Mouse (Mus musculus): Measurements from ENCODE around the gene Unc5cl. TPM values are rescaled to one million over a fixed set of nuclear protein-coding genes. Genes with fewer than 3 reads are reported as not detected.

The Unc5cl gene
- total and polyA plus RNA-seq, 2 experiments, result 0.43 TPM; not detected in 1

DNA sequence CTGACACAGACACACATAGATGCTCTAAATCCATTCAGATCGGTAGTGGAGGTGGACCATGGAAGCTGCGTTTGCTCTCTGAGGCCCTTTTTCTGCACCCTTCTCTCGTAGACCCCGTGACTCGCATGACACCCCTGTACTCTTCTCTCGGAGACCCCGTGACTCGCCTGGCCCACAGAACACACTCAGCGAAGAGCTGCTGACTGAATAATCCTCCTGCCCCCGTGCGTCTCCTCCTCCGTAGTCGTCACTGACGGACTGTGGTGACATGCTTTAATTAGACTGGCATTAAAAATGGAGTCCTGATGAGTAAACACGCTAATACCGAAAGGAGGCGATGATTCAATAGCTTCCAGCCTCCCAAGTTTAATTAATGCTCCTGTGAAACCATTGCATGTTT, 84.6 kb downstream of the Unc5cl start:
- H3K79me2 ChIP-seq (ENCODE audit: control insufficient read depth, insufficient read depth, low read length), result no peaks in the 10 kb centered on the region
- H3K4me3 ChIP-seq (ENCODE audit: insufficient read depth, low read depth, low read length), result no peak overlapping the region
- H3K36me3 ChIP-seq (ENCODE audit: control insufficient read depth, insufficient read depth, low read length), result no peaks in the 10 kb centered on the region
- no peak for DNase-seq (ENCODE audit: extremely low read depth, low read depth, low spot score)
- no peak overlapping the region for H3K9ac ChIP-seq (ENCODE audit: low read depth, low read length)
- H3K4me1 ChIP-seq (ENCODE audit: control insufficient read depth, insufficient read depth, low read length), result no peaks in the 10 kb centered on the region
- H3K27me3 ChIP-seq (ENCODE audit: control insufficient read depth, insufficient read depth, low read length), result no peaks in the 10 kb centered on the region
- WGBS, result 90% methylated on average over 17 of the region's 17 CpGs
- no peak for TF ChIP-seq CTCF (IDR thresholded peaks at IDR 0.05; ENCODE audit: low read depth, low read length)
- H3K27ac ChIP-seq (replicated peaks; ENCODE audit: insufficient read depth, low read depth, low read length), result no peak overlapping the region

DNA sequence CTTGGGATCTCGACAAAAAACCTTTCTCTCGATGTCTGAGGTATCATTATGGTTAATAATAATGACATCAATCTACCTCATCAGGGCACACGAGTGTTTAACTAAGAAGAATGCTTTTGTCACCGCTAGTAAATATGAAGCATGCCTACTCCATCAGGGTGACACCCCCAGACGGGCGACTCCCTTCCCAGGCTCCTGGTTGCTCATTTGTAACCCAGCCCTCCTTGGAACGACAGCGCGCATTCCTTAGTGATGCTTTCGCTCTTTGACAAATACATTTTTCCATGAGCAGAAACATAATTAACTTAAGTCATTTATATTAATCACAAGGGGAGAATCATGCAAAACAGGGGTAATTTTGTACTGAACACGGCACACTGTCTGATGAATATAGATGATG, 88.0 kb downstream of the Unc5cl start:
- 78% methylated on average over 11 of the region's 11 CpGs for WGBS
- DNase-seq (ENCODE audit: extremely low read depth, low read depth, low spot score), result no peak
- Histone ChIP-seq H3K4me3 (ENCODE audit: insufficient read depth, low read depth, low read length) (no peak overlapping the region), H3K27ac (replicated peaks; ENCODE audit: insufficient read depth, low read depth, low read length) (no peak overlapping the region), H3K27me3 (ENCODE audit: control insufficient read depth, insufficient read depth, low read length) (no peaks in the 10 kb centered on the region), H3K36me3 (ENCODE audit: control insufficient read depth, insufficient read depth, low read length) (no peaks in the 10 kb centered on the region), H3K79me2 (ENCODE audit: control insufficient read depth, insufficient read depth, low read length) (no peaks in the 10 kb centered on the region), H3K4me1 (ENCODE audit: control insufficient read depth, insufficient read depth, low read length) (no peaks in the 10 kb centered on the region), H3K9ac (ENCODE audit: low read depth, low read length) (no peak overlapping the region)
- no peak for TF ChIP-seq POLR2A (IDR thresholded peaks at IDR 0.05; ENCODE audit: extremely low read depth, insufficient read depth, low read length)

DNA sequence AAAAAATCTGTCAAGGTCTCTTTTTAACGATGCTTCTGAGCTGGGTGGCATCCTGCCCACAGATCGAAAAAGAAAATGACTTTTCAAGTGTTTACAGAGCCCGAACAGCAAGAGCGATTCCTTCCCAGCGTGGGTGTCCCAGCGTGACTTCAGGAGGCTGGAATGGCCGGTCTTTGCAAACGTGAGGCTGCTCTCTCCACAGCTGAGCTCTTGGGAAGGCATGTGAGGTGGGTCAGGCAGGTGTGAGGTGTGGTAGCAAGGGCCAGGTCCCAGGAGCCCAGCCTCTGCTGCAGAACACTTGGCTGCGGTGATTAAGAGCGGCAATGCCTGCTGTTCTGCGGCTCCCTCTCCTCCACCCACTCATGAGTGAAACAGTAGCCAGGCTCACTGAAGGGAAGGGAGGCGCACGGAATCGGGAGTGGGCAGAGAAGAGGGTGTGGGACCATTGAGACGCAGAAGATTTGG, 88.6 kb downstream of the Unc5cl start:
- DNase-seq (ENCODE audit: extremely low read depth, low read depth, low spot score), result no peak
- no peak for TF ChIP-seq CTCF (IDR thresholded peaks at IDR 0.05; ENCODE audit: low read depth, low read length)
- TF ChIP-seq POLR2A (IDR thresholded peaks at IDR 0.05; ENCODE audit: extremely low read depth, insufficient read depth, low read length), result no peak
- WGBS, result 59% methylated on average over 15 of the region's 15 CpGs
- H3K27me3 ChIP-seq (ENCODE audit: control insufficient read depth, insufficient read depth, low read length), result no peaks in the 10 kb centered on the region
- no peak overlapping the region for H3K9ac ChIP-seq (ENCODE audit: low read depth, low read length)
- no peaks in the 10 kb centered on the region for H3K36me3 ChIP-seq (ENCODE audit: control insufficient read depth, insufficient read depth, low read length)
- H3K79me2 ChIP-seq (ENCODE audit: control insufficient read depth, insufficient read depth, low read length), result no peaks in the 10 kb centered on the region
- H3K4me1 ChIP-seq (ENCODE audit: control insufficient read depth, insufficient read depth, low read length), result no peaks in the 10 kb centered on the region
- no peak overlapping the region for H3K27ac ChIP-seq (replicated peaks; ENCODE audit: insufficient read depth, low read depth, low read length)
- H3K4me3 ChIP-seq (ENCODE audit: insufficient read depth, low read depth, low read length), result no peak overlapping the region

DNA sequence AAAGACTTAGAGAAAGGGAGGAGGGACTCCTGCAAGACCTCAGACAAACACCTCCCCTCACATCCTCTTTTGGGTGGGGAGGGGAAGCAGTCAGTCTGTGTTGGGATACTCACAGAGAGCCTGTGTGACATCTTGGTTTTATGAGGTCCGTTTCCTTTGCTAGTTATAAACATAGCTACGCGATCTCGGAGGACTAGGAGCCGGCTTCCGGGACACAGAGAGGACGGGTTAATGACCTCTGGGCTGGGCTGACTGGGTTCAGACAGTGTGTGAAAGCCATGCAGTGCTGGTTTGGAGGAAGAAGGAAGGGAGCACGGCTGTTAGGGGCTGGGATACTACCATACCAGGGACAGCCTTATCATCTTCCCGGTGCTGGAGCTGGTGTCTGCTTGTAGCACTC, 90.0 kb downstream of the Unc5cl start:
- no peaks in the 10 kb centered on the region for H3K79me2 ChIP-seq (ENCODE audit: control insufficient read depth, insufficient read depth, low read length)
- H3K27ac ChIP-seq (replicated peaks; ENCODE audit: insufficient read depth, low read depth, low read length), result 0 out of 2 replicates have a peak overlapping the region, but pooled peaks have one; percentile 12
- H3K27me3 ChIP-seq (ENCODE audit: control insufficient read depth, insufficient read depth, low read length), result no peaks in the 10 kb centered on the region
- no peak overlapping the region for H3K9ac ChIP-seq (ENCODE audit: low read depth, low read length)
- no peaks in the 10 kb centered on the region for H3K4me1 ChIP-seq (ENCODE audit: control insufficient read depth, insufficient read depth, low read length)
- peak; percentile 33 for DNase-seq (ENCODE audit: extremely low read depth, low read depth, low spot score)
- TF ChIP-seq POLR2A (IDR thresholded peaks at IDR 0.05; ENCODE audit: extremely low read depth, insufficient read depth, low read length), result no peak
- WGBS, result 52% methylated on average over 9 of the region's 9 CpGs
- no peak overlapping the region for H3K4me3 ChIP-seq (ENCODE audit: insufficient read depth, low read depth, low read length)
- no peaks in the 10 kb centered on the region for H3K36me3 ChIP-seq (ENCODE audit: control insufficient read depth, insufficient read depth, low read length)

DNA sequence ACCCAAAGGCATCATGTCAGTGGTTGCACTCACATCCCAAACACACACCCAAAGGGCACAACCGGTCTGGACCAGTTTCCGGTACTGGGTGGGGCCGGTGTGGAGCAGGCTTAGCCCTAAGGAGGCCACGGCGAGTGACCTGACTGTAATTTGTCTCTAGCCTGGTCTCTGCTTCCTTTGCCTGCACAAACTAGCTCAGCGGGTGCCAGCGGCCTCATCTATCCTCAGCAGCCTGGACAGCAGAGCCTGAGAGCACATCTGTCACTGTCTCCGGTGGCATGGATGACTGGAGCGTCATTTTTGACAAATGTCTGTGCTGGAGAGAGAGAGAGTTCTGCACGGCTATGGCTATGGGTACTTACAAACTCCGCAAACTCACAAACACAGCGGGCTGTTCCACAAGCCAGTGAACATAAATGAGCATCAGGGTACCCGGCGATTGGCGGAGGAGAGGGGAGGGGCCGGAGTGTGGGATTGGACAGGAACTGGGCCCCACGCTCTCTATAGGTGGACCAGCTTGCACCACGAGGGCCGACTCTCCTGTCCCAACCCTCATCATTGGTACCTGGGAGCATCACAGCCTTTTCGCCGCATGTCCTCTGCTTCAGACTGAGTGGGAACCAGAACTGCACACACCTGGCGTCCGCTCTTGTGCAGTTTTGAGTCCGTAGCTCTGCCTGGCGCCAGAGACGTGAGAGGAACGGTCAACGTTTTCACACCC, 90.7 kb downstream of the Unc5cl start:
- no peaks in the 10 kb centered on the region for H3K79me2 ChIP-seq (ENCODE audit: control insufficient read depth, insufficient read depth, low read length)
- WGBS, result 78% methylated on average over 28 of the region's 28 CpGs

DNA sequence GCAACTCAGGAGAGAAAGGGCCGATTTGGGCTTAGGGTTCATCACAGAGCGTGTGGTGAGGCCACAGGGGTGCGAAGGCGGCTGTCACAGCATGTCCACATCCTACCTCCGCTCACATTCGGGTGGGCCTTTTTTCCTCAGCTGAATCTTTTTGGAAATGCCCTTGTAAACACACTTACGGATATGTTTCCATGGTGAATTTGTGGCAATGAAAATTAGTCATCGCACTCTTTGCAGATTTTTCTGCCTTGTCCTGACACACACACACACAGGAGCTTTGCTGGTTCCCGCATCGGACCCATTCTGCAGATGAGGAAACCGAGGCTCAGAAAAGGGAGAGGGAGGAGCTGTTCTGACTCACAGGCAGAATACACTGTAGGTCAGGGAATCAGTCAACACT, 91.3 kb downstream of the Unc5cl start:
- Histone ChIP-seq H3K27me3 (ENCODE audit: control insufficient read depth, insufficient read depth, low read length) (no peaks in the 10 kb centered on the region), H3K79me2 (ENCODE audit: control insufficient read depth, insufficient read depth, low read length) (no peaks in the 10 kb centered on the region), H3K27ac (replicated peaks; ENCODE audit: insufficient read depth, low read depth, low read length) (no peak overlapping the region), H3K9ac (ENCODE audit: low read depth, low read length) (no peak overlapping the region), H3K4me3 (ENCODE audit: insufficient read depth, low read depth, low read length) (no peak overlapping the region), H3K36me3 (ENCODE audit: control insufficient read depth, insufficient read depth, low read length) (no peaks in the 10 kb centered on the region), H3K4me1 (ENCODE audit: control insufficient read depth, insufficient read depth, low read length) (no peaks in the 10 kb centered on the region)
- TF ChIP-seq POLR2A (IDR thresholded peaks at IDR 0.05; ENCODE audit: extremely low read depth, insufficient read depth, low read length), result no peak
- 91% methylated on average over 11 of the region's 11 CpGs for WGBS
- no peak for DNase-seq (ENCODE audit: extremely low read depth, low read depth, low spot score)

More for the DNA sequence above, 90.7 kb downstream of the Unc5cl start:
- H3K9ac ChIP-seq (ENCODE audit: low read depth, low read length), result no peak overlapping the region
- no peaks in the 10 kb centered on the region for H3K36me3 ChIP-seq (ENCODE audit: control insufficient read depth, insufficient read depth, low read length)
- TF ChIP-seq CTCF (IDR thresholded peaks at IDR 0.05; ENCODE audit: low read depth, low read length) (no peak), POLR2A (IDR thresholded peaks at IDR 0.05; ENCODE audit: extremely low read depth, insufficient read depth, low read length) (no peak)
- H3K4me3 ChIP-seq (ENCODE audit: insufficient read depth, low read depth, low read length), result no peak overlapping the region
- no peaks in the 10 kb centered on the region for H3K27me3 ChIP-seq (ENCODE audit: control insufficient read depth, insufficient read depth, low read length)
- no peak for DNase-seq (ENCODE audit: extremely low read depth, low read depth, low spot score)
- H3K27ac ChIP-seq (replicated peaks; ENCODE audit: insufficient read depth, low read depth, low read length), result 0 out of 2 replicates have a peak overlapping the region, but pooled peaks have one; percentile 12
- H3K4me1 ChIP-seq (ENCODE audit: control insufficient read depth, insufficient read depth, low read length), result no peaks in the 10 kb centered on the region

Data from liver, adult 2 months (tissue).